Mouse (Mus musculus) T-helper 1 cell (primary cell): ENCODE data around the gene Mkrn3.

ENCODE experiments used
- in situ Hi-C: fragments of 300-600 bp; cut with MboI, MseI; formaldehyde crosslinking; loops from one replicate; pipeline ENCODE4 v1.15.1; 2025; ENCODE audit warnings: high pct_unique_total_duplicates

The Mkrn3 gene

DNA sequence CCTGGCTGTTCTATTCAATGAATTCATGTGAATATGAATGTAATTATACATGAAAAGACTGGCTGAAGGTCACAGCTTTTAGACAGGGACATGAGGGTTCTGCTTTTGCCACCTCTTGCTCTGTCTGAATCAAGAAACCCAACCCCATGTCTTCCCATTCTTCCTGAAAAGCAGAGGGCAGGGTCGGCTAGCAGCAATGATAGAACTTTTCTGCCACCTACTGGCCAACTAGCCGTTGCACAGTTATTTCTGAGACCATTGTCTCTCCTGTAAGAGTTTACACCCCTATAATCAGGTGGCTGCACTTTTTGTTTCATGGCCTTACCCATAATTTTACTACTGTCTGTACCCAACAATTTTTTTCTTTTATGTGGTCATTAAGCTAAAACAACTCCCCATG, 37.5 kb downstream of the Mkrn3 start:
- in situ Hi-C loops: loop anchor here (25.0 kb wide), 2 partner anchors 1895 to 1995 kb away; no protein-coding TSS in a partner anchor

GRCm38 (mm10) chr7:62378529-62378928, 41.4 kb downstream of the Mkrn3 start:
- in situ Hi-C loops: loop anchor here (5.0 to 25.0 kb wide), 3 partner anchors 106 to 1991 kb away; no protein-coding TSS in a partner anchor

DNA sequence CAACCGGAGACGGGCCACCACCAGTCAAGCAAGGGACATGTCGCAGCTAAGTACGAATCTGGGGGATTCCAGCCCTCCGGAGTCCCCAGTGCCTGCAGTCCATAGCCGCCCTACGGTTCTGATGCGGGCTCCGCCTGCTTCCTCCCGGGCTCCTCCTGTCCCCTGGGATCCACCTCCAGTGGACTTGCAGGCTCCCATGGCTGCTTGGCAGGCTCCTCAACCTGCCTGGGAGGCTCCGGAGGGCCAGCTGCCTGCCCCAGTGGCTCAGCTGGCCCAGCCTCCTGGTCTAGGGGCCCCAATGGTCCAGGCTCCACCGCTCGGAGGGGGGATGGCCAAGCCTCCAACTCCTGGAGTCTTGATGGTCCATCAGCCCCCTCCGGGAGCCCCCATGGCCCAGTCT, 42.6 kb downstream of the Mkrn3 start:
- in situ Hi-C loops: loop anchor here (5.0 to 25.0 kb wide), 3 partner anchors 105 to 1990 kb away; no protein-coding TSS in a partner anchor

DNA sequence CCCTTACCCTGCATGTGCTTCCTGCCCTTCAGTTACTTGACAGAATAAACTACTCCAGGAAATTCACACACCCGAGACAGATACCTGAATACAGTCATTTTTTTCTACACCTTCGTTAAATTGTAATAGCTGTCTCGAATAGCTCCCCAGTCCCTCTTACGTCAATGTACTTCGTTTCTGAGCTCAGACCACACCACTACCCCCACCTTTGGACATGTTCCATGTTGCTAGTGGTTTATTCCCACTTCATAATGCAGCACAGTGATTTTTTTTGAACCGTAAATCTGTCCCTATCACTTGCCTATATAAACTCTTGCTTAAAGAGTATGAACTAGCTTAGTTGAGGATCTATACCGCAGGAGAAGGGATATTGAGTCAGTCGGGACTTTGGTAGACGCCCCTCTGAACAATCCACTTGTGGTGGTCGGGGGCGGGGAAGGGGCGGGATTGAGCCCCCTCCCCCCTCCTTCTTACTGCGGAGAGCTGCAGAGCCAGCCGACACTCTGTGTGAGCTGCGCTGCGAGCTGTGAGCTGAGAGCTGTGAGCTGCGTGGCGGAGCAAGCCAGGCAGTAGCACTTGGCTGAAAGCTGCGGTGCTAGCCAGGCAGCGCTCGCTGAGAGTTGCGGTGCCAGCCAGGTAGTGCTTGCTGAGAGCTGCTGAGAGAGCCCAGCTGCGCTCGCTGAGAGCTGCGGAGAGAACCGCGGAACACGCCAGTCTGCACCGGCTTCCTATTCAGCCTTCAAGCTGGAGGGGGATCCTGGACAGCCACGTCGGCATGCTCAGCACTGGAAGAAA, 43.2 kb downstream of the Mkrn3 start, which contains the start of gene Magel2:
Magel2 (plus strand) TSS at position 501 of the 795 bp plus-strand sequence.
- in situ Hi-C loops: loop anchor here (5.0 to 25.0 kb wide), 3 partner anchors 104 to 1989 kb away; no protein-coding TSS in a partner anchor

DNA sequence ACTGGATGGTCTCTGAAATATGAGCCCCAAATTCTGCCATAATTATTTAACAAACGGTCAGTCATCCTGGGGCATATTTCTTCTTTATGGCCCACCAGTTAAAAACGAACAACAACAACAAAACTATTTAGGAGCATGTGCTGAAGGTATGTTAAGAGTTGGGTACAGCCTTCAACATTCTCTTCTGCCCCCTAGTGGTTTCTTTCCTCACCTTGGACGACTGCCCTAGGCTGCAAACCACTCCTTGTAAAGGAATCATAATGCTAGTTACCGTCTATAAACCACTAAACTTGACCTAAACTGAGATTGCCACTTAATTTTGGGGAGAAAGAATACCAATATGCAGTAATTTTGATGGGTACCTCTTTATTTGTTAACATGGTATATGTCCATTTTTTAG, 44.3 kb downstream of the Mkrn3 start:
- in situ Hi-C loops: loop anchor here (5.0 to 25.0 kb wide), 3 partner anchors 103 to 1988 kb away; no protein-coding TSS in a partner anchor
